Mouse (Mus musculus) urinary bladder, postnatal 25 days (tissue): ENCODE results near the gene Ucp2.
"Not testable (repeated sequence)": the region's sequence is repeated elsewhere in the genome, so short reads cannot be mapped to it uniquely, and the experiment has no call there.

Source experiments
- DNase-seq: peaks from one replicate; pipeline ENCODE4 v3.0.0; 2022; ENCODE audit warnings: low spot score

Ucp2 gene

GRCm38 (mm10) chr7:100479823-100480164 is 13.3 kb upstream of the Ucp2 start:
- no peak for DNase-seq

GRCm38 (mm10) chr7:100480175-100480574 is 13.0 kb upstream of the Ucp2 start:
- DNase-seq: no peak

- not testable (repeated sequence) for DNase-seq
Measured at GRCm38 (mm10) chr7:100482046-100482445, 11.1 kb upstream of the Ucp2 start.

GRCm38 (mm10) chr7:100484493-100484892 is 8.6 kb upstream of the Ucp2 start:
- no peak for DNase-seq

- no peak for DNase-seq
Measured at GRCm38 (mm10) chr7:100487301-100487700, 5.8 kb upstream of the Ucp2 start.

GRCm38 (mm10) chr7:100488474-100489048 is 4.6 kb upstream of the Ucp2 start:
- DNase-seq: no peak

GRCm38 (mm10) chr7:100492391-100493116 is 583 bp upstream of the Ucp2 start:
- no peak for DNase-seq

- no peak for DNase-seq
Measured at GRCm38 (mm10) chr7:100493484-100494414, 612 bp downstream of the Ucp2 start.

GRCm38 (mm10) chr7:100494415-100494831 is 1.3 kb downstream of the Ucp2 start:
- DNase-seq: no peak

GRCm38 (mm10) chr7:100495042-100495441 is 1.9 kb downstream of the Ucp2 start:
- no peak for DNase-seq

GRCm38 (mm10) chr7:100495581-100496251 is 2.6 kb downstream of the Ucp2 start:
- peak; percentile 43 for DNase-seq

GRCm38 (mm10) chr7:100496371-100496770 is 3.2 kb downstream of the Ucp2 start:
- DNase-seq: no peak

GRCm38 (mm10) chr7:100496791-100497190 is 3.7 kb downstream of the Ucp2 start:
- DNase-seq: no peak

GRCm38 (mm10) chr7:100497402-100497801 is 4.3 kb downstream of the Ucp2 start:
- DNase-seq: no peak

- no peak for DNase-seq
Measured at GRCm38 (mm10) chr7:100497982-100498381, 4.8 kb downstream of the Ucp2 start.

GRCm38 (mm10) chr7:100499465-100499864 is 6.3 kb downstream of the Ucp2 start:
- DNase-seq: no peak

- DNase-seq: no peak
Measured at GRCm38 (mm10) chr7:100500276-100500977, 7.3 kb downstream of the Ucp2 start.

- DNase-seq: no peak
Measured at GRCm38 (mm10) chr7:100501027-100501843, 8.1 kb downstream of the Ucp2 start.

- no peak for DNase-seq
Measured at GRCm38 (mm10) chr7:100501844-100502373, 8.8 kb downstream of the Ucp2 start.

- no peak for DNase-seq
Measured at GRCm38 (mm10) chr7:100502374-100502922, 9.3 kb downstream of the Ucp2 start.
